Mouse (Mus musculus): ENCODE measurements at regions not wholly inside any gene's neighbourhood (a gene's known extent, or its start where the extent isn't known, plus 50 kb on each side); places are given as distances from the start of the nearest gene placed in this dataset.

DNA sequence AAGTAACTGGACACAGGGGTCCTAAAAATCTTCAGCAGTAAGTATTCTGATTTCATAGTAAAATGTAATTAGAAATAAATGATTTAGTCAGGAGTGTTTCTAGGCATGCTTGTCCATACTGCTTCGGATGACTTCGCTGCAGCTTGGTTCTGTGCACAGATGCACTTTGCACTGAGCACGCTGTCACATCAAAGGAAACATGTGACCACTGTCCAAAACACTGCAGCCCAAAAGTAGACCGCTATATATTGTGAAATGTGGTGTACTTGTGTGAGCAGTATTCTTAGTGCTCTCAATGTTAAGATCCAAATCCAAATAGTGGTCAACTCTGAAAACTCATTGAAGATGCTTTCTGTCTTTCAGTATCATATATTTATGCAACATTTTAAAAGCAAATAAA, 685.4 kb downstream of the Mecom start:
- no peaks in the 10 kb centered on the region for H3K36me3 ChIP-seq (ENCODE audit: control insufficient read depth, insufficient read depth)
- H3K27me3 ChIP-seq (ENCODE audit: control insufficient read depth, insufficient read depth, insufficient read length): no peaks in the 10 kb centered on the region
- no peaks in the 10 kb centered on the region for H3K79me2 ChIP-seq (ENCODE audit: control insufficient read depth, insufficient read depth)
- H3K4me3 ChIP-seq: no peak overlapping the region
- TF ChIP-seq TCF3 (IDR thresholded peaks at IDR 0.05; ENCODE audit: insufficient read length, low read depth) (no peak), POLR2AphosphoS2 (IDR thresholded peaks at IDR 0.05; ENCODE audit: insufficient read length, low read depth) (no peak), POLR2A (IDR thresholded peaks at IDR 0.05; ENCODE audit: insufficient read length, low read depth) (no peak), CEBPB (IDR thresholded peaks at IDR 0.05; ENCODE audit: insufficient read depth, poor library complexity, severe bottlenecking) (no peak), MAX (IDR thresholded peaks at IDR 0.05; ENCODE audit: low read depth) (no peak), SRF (IDR thresholded peaks at IDR 0.05; ENCODE audit: control insufficient read depth, insufficient read length, low read depth) (no peak), REST (IDR thresholded peaks at IDR 0.05; ENCODE audit: insufficient read depth, insufficient read length) (no peak)
- H3ac ChIP-seq (ENCODE audit: control insufficient read depth, insufficient read length): no peak overlapping the region
- no peak overlapping the region for H3K4me2 ChIP-seq (ENCODE audit: low read depth)

DNA sequence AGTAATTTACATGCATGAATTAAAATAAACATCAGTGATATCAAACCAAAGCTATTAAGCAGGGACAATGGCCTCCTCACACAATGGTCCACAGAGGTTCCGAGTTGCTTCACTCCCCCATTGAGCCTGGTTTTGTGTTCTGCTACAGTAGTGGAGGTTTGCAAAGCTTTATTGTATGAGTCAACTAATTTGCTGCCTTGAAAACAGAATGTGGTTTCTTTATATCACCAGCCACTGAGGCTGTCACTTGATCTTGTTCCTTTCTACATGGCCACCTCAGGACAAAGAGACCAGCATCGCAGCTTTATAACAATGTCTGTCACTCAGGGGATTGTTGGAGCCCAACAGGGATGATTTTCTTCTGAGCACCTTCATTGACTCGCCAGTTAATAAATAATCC, 695.3 kb downstream of the Mecom start:
- Histone ChIP-seq H3ac (ENCODE audit: control insufficient read depth, insufficient read length) (no peak overlapping the region), H3K27me3 (ENCODE audit: control insufficient read depth, insufficient read depth, insufficient read length) (no peaks in the 10 kb centered on the region), H3K4me2 (ENCODE audit: low read depth) (no peak overlapping the region), H3K79me2 (ENCODE audit: control insufficient read depth, insufficient read depth) (no peaks in the 10 kb centered on the region), H3K4me3 (no peak overlapping the region), H3K36me3 (ENCODE audit: control insufficient read depth, insufficient read depth) (no peaks in the 10 kb centered on the region)
- TF ChIP-seq POLR2AphosphoS2 (IDR thresholded peaks at IDR 0.05; ENCODE audit: insufficient read length, low read depth): no peak
- TF ChIP-seq TCF3 (IDR thresholded peaks at IDR 0.05; ENCODE audit: insufficient read length, low read depth): no peak
- no peak for TF ChIP-seq MAX (IDR thresholded peaks at IDR 0.05; ENCODE audit: low read depth)
- TF ChIP-seq REST (IDR thresholded peaks at IDR 0.05; ENCODE audit: insufficient read depth, insufficient read length): no peak
- no peak for TF ChIP-seq MYOD1 (IDR thresholded peaks at IDR 0.05; ENCODE audit: control insufficient read depth in 1 of 3, insufficient read length in 2 of 3, low read depth in 2 of 3)
- no peak for TF ChIP-seq SRF (IDR thresholded peaks at IDR 0.05; ENCODE audit: control insufficient read depth, insufficient read length, low read depth)
- TF ChIP-seq TCF12 (IDR thresholded peaks at IDR 0.05; ENCODE audit: insufficient read depth, poor library complexity, severe bottlenecking): no peak
- TF ChIP-seq CEBPB (IDR thresholded peaks at IDR 0.05; ENCODE audit: insufficient read depth, poor library complexity, severe bottlenecking): no peak
- no peak for TF ChIP-seq USF1 (IDR thresholded peaks at IDR 0.05; ENCODE audit: low read depth)
- no peak for TF ChIP-seq MYOG (IDR thresholded peaks at IDR 0.05; ENCODE audit: control insufficient read depth in 1 of 3, insufficient read depth in 1 of 3, insufficient read length in 2 of 3, low read depth in 2 of 3)
- TF ChIP-seq E2F4 (IDR thresholded peaks at IDR 0.05; ENCODE audit: insufficient read depth): no peak
- no peak for TF ChIP-seq POLR2A (IDR thresholded peaks at IDR 0.05; ENCODE audit: insufficient read length, low read depth)

DNA sequence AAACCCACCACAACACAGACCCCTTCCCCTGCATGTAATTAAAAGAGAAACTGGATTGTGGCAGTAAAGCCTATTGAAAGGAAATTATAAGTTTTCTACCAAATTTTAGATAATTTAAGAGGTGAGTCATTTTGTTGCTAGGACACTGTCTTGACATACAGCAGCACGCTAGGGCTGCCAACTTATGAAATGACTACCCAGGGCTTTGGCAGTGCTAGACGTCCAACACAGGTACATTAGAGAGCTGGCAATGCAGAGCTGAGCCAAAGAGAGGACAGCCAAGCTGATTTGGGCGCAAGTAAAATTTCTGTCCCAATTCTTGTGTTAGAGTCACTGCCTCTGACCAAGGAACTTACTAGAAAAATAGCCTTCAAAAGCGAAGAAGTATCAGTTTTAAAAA, 712.4 kb downstream of the Mecom start:
- TF ChIP-seq USF1 (IDR thresholded peaks at IDR 0.05; ENCODE audit: low read depth): no peak
- TF ChIP-seq CEBPB (IDR thresholded peaks at IDR 0.05; ENCODE audit: insufficient read depth, poor library complexity, severe bottlenecking): no peak
- TF ChIP-seq MAX (IDR thresholded peaks at IDR 0.05; ENCODE audit: low read depth): no peak
- no peak for TF ChIP-seq TCF12 (IDR thresholded peaks at IDR 0.05; ENCODE audit: insufficient read depth, poor library complexity, severe bottlenecking)
- no peak for TF ChIP-seq POLR2AphosphoS2 (IDR thresholded peaks at IDR 0.05; ENCODE audit: insufficient read length, low read depth)
- TF ChIP-seq MYOG (IDR thresholded peaks at IDR 0.05; ENCODE audit: control insufficient read depth in 1 of 3, insufficient read depth in 1 of 3, insufficient read length in 2 of 3, low read depth in 2 of 3): no peak
- TF ChIP-seq SRF (IDR thresholded peaks at IDR 0.05; ENCODE audit: control insufficient read depth, insufficient read length, low read depth): no peak
- TF ChIP-seq TCF3 (IDR thresholded peaks at IDR 0.05; ENCODE audit: insufficient read length, low read depth): no peak
- TF ChIP-seq MYOD1 (IDR thresholded peaks at IDR 0.05; ENCODE audit: control insufficient read depth in 1 of 3, insufficient read length in 2 of 3, low read depth in 2 of 3): no peak
- no peak for TF ChIP-seq E2F4 (IDR thresholded peaks at IDR 0.05; ENCODE audit: insufficient read depth)
- TF ChIP-seq REST (IDR thresholded peaks at IDR 0.05; ENCODE audit: insufficient read depth, insufficient read length): no peak
- no peak for TF ChIP-seq POLR2A (IDR thresholded peaks at IDR 0.05; ENCODE audit: insufficient read length, low read depth)
- Histone ChIP-seq H3K79me2 (ENCODE audit: control insufficient read depth, insufficient read depth) (no peaks in the 10 kb centered on the region), H3K4me3 (no peak overlapping the region), H3ac (ENCODE audit: control insufficient read depth, insufficient read length) (no peak overlapping the region), H3K4me2 (ENCODE audit: low read depth) (no peak overlapping the region), H3K27me3 (ENCODE audit: control insufficient read depth, insufficient read depth, insufficient read length) (no peaks in the 10 kb centered on the region), H3K36me3 (ENCODE audit: control insufficient read depth, insufficient read depth) (no peaks in the 10 kb centered on the region)

DNA sequence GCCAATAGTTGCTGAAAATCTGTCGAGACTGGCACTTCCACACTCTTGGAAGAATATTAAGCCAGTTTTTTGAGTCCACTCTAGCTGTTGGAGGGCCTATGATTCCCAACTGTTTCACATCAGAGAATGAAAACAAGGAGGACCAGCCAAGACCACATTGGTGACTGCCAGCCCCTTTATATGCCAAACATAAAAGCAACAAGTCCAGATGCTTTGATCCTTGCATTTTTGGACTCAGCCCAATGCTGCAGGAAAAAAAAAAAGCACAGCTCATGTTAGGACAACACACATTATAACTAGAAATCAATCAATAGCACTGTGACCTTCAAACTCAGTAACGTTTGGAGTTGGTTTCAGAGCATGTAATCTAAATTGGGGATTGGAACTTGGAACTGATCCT, 712.9 kb downstream of the Mecom start:
- no peak overlapping the region for H3K4me2 ChIP-seq (ENCODE audit: low read depth)
- TF ChIP-seq MAX (IDR thresholded peaks at IDR 0.05; ENCODE audit: low read depth) (no peak), MYOG (IDR thresholded peaks at IDR 0.05; ENCODE audit: control insufficient read depth in 1 of 3, insufficient read depth in 1 of 3, insufficient read length in 2 of 3, low read depth in 2 of 3) (no peak), E2F4 (IDR thresholded peaks at IDR 0.05; ENCODE audit: insufficient read depth) (no peak), CEBPB (IDR thresholded peaks at IDR 0.05; ENCODE audit: insufficient read depth, poor library complexity, severe bottlenecking) (no peak), POLR2A (IDR thresholded peaks at IDR 0.05; ENCODE audit: insufficient read length, low read depth) (no peak), SRF (IDR thresholded peaks at IDR 0.05; ENCODE audit: control insufficient read depth, insufficient read length, low read depth) (no peak), POLR2AphosphoS2 (IDR thresholded peaks at IDR 0.05; ENCODE audit: insufficient read length, low read depth) (no peak), MYOD1 (IDR thresholded peaks at IDR 0.05; ENCODE audit: control insufficient read depth in 1 of 3, insufficient read length in 2 of 3, low read depth in 2 of 3) (no peak), USF1 (IDR thresholded peaks at IDR 0.05; ENCODE audit: low read depth) (no peak), TCF3 (IDR thresholded peaks at IDR 0.05; ENCODE audit: insufficient read length, low read depth) (no peak), REST (IDR thresholded peaks at IDR 0.05; ENCODE audit: insufficient read depth, insufficient read length) (no peak), TCF12 (IDR thresholded peaks at IDR 0.05; ENCODE audit: insufficient read depth, poor library complexity, severe bottlenecking) (no peak)
- H3K27me3 ChIP-seq (ENCODE audit: control insufficient read depth, insufficient read depth, insufficient read length): no peaks in the 10 kb centered on the region
- H3ac ChIP-seq (ENCODE audit: control insufficient read depth, insufficient read length): no peak overlapping the region
- H3K79me2 ChIP-seq (ENCODE audit: control insufficient read depth, insufficient read depth): no peaks in the 10 kb centered on the region
- no peak overlapping the region for H3K4me3 ChIP-seq
- no peaks in the 10 kb centered on the region for H3K36me3 ChIP-seq (ENCODE audit: control insufficient read depth, insufficient read depth)

DNA sequence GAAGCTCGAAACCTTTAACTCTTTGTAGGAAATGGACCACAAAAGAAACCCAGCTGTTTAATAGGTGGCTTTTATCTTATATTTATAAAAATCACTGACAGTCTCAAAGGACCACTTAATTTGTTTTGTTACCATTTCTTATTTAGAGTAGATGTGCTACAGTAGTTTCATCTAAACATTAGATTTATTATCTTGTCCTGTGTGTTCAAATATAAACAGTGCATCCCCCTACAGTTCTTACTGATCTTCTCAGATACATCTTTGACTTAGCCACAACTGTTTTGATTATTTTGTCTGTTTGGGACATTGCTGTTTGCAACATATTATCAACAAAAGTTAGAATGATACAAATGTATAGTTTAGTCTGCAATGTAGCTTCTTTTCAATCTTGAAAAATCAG, 716.5 kb downstream of the Mecom start:
- Histone ChIP-seq H3ac (ENCODE audit: control insufficient read depth, insufficient read length) (no peak overlapping the region), H3K4me3 (no peak overlapping the region), H3K79me2 (ENCODE audit: control insufficient read depth, insufficient read depth) (no peaks in the 10 kb centered on the region), H3K4me2 (ENCODE audit: low read depth) (no peak overlapping the region), H3K27me3 (ENCODE audit: control insufficient read depth, insufficient read depth, insufficient read length) (no peaks in the 10 kb centered on the region), H3K36me3 (ENCODE audit: control insufficient read depth, insufficient read depth) (no peaks in the 10 kb centered on the region)
- TF ChIP-seq POLR2AphosphoS2 (IDR thresholded peaks at IDR 0.05; ENCODE audit: insufficient read length, low read depth) (no peak), TCF3 (IDR thresholded peaks at IDR 0.05; ENCODE audit: insufficient read length, low read depth) (no peak), USF1 (IDR thresholded peaks at IDR 0.05; ENCODE audit: low read depth) (no peak), POLR2A (IDR thresholded peaks at IDR 0.05; ENCODE audit: insufficient read length, low read depth) (no peak), SRF (IDR thresholded peaks at IDR 0.05; ENCODE audit: control insufficient read depth, insufficient read length, low read depth) (no peak), REST (IDR thresholded peaks at IDR 0.05; ENCODE audit: insufficient read depth, insufficient read length) (no peak), E2F4 (IDR thresholded peaks at IDR 0.05; ENCODE audit: insufficient read depth) (no peak), MYOG (IDR thresholded peaks at IDR 0.05; ENCODE audit: control insufficient read depth in 1 of 3, insufficient read depth in 1 of 3, insufficient read length in 2 of 3, low read depth in 2 of 3) (no peak), TCF12 (IDR thresholded peaks at IDR 0.05; ENCODE audit: insufficient read depth, poor library complexity, severe bottlenecking) (no peak), MYOD1 (IDR thresholded peaks at IDR 0.05; ENCODE audit: control insufficient read depth in 1 of 3, insufficient read length in 2 of 3, low read depth in 2 of 3) (no peak)
